Mouse (Mus musculus) CH12.LX (cell line): ENCODE results near the gene Rspry1. TPM values are rescaled to one million over a fixed set of nuclear protein-coding genes. Genes with fewer than 3 reads are reported as not detected.

ENCODE experiments used
- DNase-seq: peaks from one replicate; pipeline ENCODE4 v3.0.0-alpha.2; 2013; ENCODE audit errors: extremely low read depth
- H3K27ac ChIP-seq: 2 replicates; pipeline ENCODE4 v1.5.1; 2012; ENCODE audit warnings: low read depth, mild to moderate bottlenecking, control low read depth, moderate library complexity; ENCODE audit not compliant: insufficient read depth
- H3K27me3 ChIP-seq: replicated peaks from 2 replicates; pipeline ENCODE3; 2012; ENCODE audit warnings: inconsistent platforms
- H3K36me3 ChIP-seq, 2 experiments: replicated peaks in 1 of 2; 2 replicates each; pipeline versions ENCODE3 to v1.6.1; 2012; ENCODE audit warnings: inconsistent platforms in 1 of 2, low read length in 1 of 2, mild to moderate bottlenecking in 1 of 2, mixed read lengths in 1 of 2, moderate library complexity in 1 of 2; ENCODE audit not compliant: control insufficient read depth in 1 of 2, insufficient read depth in 1 of 2
- H3K4me1 ChIP-seq, 2 experiments: 2 replicates each; pipeline ENCODE4 v1.6.1; 2012; ENCODE audit warnings: inconsistent platforms in 1 of 2, moderate library complexity in 1 of 2; ENCODE audit not compliant: insufficient read depth in 2 of 2, control insufficient read depth in 1 of 2
- H3K4me2 ChIP-seq: 2 replicates; pipeline ENCODE4 v1.6.1; 2012; ENCODE audit warnings: low read depth, mild to moderate bottlenecking, control low read depth; ENCODE audit not compliant: poor library complexity, insufficient read depth, severe bottlenecking
- H3K4me3 ChIP-seq, 3 experiments: fragments of 150-350 bp in 1 of 3; sonication (generic) in 1 of 3; replicated peaks in 1 of 3; 2 replicates each; pipeline versions ENCODE3 to v1.5.1; 2011 to 2012; ENCODE audit warnings: low read depth in 2 of 3, low read length in 2 of 3, mild to moderate bottlenecking in 2 of 3, moderate library complexity in 2 of 3, control low read depth in 1 of 3, improper control_type of control experiment in 1 of 3, inconsistent platforms in 1 of 3, mixed read lengths in 1 of 3; ENCODE audit not compliant: poor library complexity in 1 of 3
- H3K79me2 ChIP-seq: replicated peaks from 2 replicates; pipeline ENCODE4 v1.6.1; 2012; ENCODE audit warnings: mild to moderate bottlenecking, moderate library complexity; ENCODE audit not compliant: control insufficient read depth, poor library complexity, insufficient read depth, severe bottlenecking; ENCODE audit errors: extremely low read depth
- H3K9ac ChIP-seq: 2 replicates; pipeline ENCODE4 v1.6.1; 2012; ENCODE audit warnings: low read depth, mild to moderate bottlenecking, control low read depth, moderate library complexity; ENCODE audit not compliant: insufficient read depth
- H3K9me3 ChIP-seq: replicated peaks from 2 replicates; pipeline ENCODE3; 2012; ENCODE audit warnings: low read length, inconsistent platforms, mixed read lengths
- E2F4 ChIP-seq: IDR thresholded peaks from 2 replicates; pipeline ENCODE4 v1.6.1; 2011; ENCODE audit warnings: low read depth, low read length, improper control_type of control experiment; ENCODE audit not compliant: insufficient replicate concordance
- MAFK ChIP-seq: IDR thresholded peaks from 2 replicates; pipeline ENCODE4 v1.6.1; 2011; ENCODE audit warnings: low read length, improper control_type of control experiment; ENCODE audit not compliant: insufficient replicate concordance
- MAX ChIP-seq: IDR thresholded peaks from 2 replicates; pipeline ENCODE4 v1.6.1; 2011; ENCODE audit warnings: low read length, improper control_type of control experiment
- POLR2AphosphoS2 ChIP-seq: IDR thresholded peaks from 2 replicates; pipeline ENCODE4 v1.6.1; 2011; ENCODE audit warnings: low read depth, low read length, improper control_type of control experiment
- TCF12 ChIP-seq: IDR thresholded peaks from 2 replicates; pipeline ENCODE4 v1.6.1; 2014; ENCODE audit warnings: low read depth, mild to moderate bottlenecking, inconsistent platforms, low read length, improper control_type of control experiment
- USF1 ChIP-seq: IDR thresholded peaks from 2 replicates; pipeline ENCODE4 v1.6.1; 2014; ENCODE audit warnings: low read depth, mild to moderate bottlenecking, inconsistent platforms, low read length, improper control_type of control experiment
- ZKSCAN1 ChIP-seq: IDR thresholded peaks from 2 replicates; pipeline ENCODE4 v1.6.1; 2012; ENCODE audit warnings: low read depth, inconsistent platforms, low read length, improper control_type of control experiment, borderline replicate concordance
- ZNF384 ChIP-seq: IDR thresholded peaks from 2 replicates; pipeline ENCODE4 v1.6.1; 2012; ENCODE audit warnings: low read depth, low read length, improper control_type of control experiment, inconsistent platforms
- dilution Hi-C: fragments of 300-500 bp; cut with MboI; formaldehyde crosslinking; loops from 2 replicates; pipeline ENCODE4 v1.14.3; 2020; ENCODE audit warnings: low sequenced_read_pairs; ENCODE audit not compliant: extremely low pct_unique_long_range_greater_than_20kb, extremely low pct_ligation_motif_present
- in situ Hi-C: fragments of 300-500 bp; cut with MboI; formaldehyde crosslinking; loops from 3 replicates; pipeline ENCODE4 v1.14.3; 2019; ENCODE audit warnings: low sequenced_read_pairs, low pct_ligation_motif_present, low pct_unique_long_range_greater_than_20kb, mixed read lengths
- polyA plus RNA-seq: library from polyadenylated mRNA; unstranded; fragments of >175 nt; gene quantifications from 2 replicates; pipeline ENCODE4 v1.2.1, GENCODE M21; 2012; ENCODE audit warnings: low read depth; ENCODE audit not compliant: insufficient read length
- total RNA-seq, 2 experiments: library from RNA; depleted of rRNA; stranded (reverse); fragments of 300-350 nt in 1 of 2; fragments of >200 nt in 1 of 2; gene quantifications; 2 replicates each; pipeline ENCODE4 v1.2.3; 2012 to 2014

Rspry1 gene
- total and polyA plus RNA-seq, 3 experiments, result 13.4 to 23.5 (median 18.0) TPM

DNA sequence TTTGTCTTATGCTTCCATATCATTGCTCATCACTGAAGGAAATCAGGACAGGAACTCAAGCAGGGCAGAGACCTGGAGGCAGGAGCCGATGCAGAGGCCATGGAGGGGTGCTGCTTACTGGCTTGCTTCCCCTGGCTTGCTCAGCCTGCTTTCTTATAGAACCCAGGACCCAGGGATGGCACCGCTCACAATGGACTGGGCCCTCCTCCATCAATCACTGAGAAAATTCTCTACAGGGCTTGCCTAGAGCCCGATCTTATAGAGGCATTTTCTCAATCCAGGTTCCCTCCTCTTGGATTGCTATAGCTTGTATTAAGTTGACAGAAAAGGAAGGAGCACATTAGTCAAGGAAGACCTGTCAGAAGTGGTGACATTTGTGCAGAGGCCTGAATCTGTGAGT is 94.8 kb downstream of the Rspry1 start:
- in situ Hi-C loops (loop anchor here (10.0 kb wide), 3 partner anchors 102 to 362 kb away; no protein-coding TSS in a partner anchor), dilution Hi-C loops (no loop called here)
- Histone ChIP-seq H3K9ac (no peak overlapping the region), H3K4me3 (no peak overlapping the region), H3K4me2 (peak overlapping the region; percentile 70), H3K9me3 (no peaks in the 10 kb centered on the region), H3K27me3 (peaks cover 27% of the 10 kb centered on the region), H3K4me1 (peaks cover 7 to 32% of the 10 kb centered on the region in 2 experiments; a peak in 3 of 4 replicates), H3K79me2 (no peaks in the 10 kb centered on the region; the same call in 1 of the 2 replicates), H3K36me3 (no peaks in the 10 kb centered on the region), H3K27ac (no peak overlapping the region)
- TF ChIP-seq ZNF384 (no peak), TCF12 (no peak)
- DNase-seq, result no peak

DNA sequence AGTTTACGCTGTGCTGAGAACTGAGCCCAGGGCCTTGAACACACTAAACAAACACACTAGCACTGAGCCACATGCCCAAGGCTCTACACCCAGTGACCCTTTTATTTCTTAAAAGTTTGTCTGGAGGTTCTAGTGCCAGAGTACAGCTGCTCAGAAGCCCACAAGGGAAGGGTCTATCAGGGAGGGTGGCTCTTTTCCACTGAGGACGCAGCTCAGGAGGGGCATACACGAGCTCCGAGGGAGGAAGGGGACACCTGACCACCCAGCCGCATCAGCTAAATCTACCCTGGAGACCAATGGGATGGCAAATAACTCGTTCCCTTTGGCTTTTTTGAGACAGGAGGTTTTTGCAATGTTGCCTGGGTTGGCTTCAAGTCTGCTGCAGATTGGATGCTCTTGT is 96.2 kb downstream of the Rspry1 start:
- dilution Hi-C loops, result no loop called here
- no peak overlapping the region for H3K27ac ChIP-seq
- no peak overlapping the region for H3K9ac ChIP-seq
- in situ Hi-C loops, result loop anchor here (10.0 kb wide), 3 partner anchors 103 to 363 kb away; no protein-coding TSS in a partner anchor
- H3K4me2 ChIP-seq, result no peak overlapping the region
- H3K9me3 ChIP-seq, result no peaks in the 10 kb centered on the region
- H3K79me2 ChIP-seq, result no peaks in the 10 kb centered on the region; the same call in 1 of the 2 replicates
- H3K4me3 ChIP-seq, result no peak overlapping the region
- TF ChIP-seq MAX (no peak), USF1 (no peak)
- H3K36me3 ChIP-seq, result no peaks in the 10 kb centered on the region
- DNase-seq, result no peak
- H3K4me1 ChIP-seq, result peaks cover 3 to 23% of the 10 kb centered on the region in 2 experiments; a peak in 3 of 4 replicates
- H3K27me3 ChIP-seq, result peaks cover 27% of the 10 kb centered on the region

DNA sequence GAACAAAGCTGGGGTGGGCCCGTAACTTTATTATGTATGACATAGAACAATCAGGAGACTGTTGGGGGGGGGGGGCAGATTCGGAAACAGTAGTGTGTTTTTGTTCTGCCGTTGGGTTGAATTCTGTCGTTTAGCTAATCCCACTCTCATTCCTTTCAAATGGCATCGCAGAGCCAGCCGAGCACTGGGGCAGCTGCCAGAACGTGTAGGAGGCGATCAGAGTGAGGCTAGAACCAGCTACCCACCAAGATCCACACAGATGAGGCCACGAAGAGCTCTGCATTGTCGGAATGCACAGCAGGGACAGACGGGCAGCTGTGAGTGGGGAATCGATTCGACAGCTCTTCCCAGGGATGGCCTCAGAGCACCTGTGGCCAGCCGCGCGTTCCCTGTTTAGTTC is 97.6 kb downstream of the Rspry1 start:
- TF ChIP-seq ZKSCAN1 (no peak), POLR2AphosphoS2 (no peak), E2F4 (no peak), MAFK (no peak)
- H3K27me3 ChIP-seq, result peaks cover 25% of the 10 kb centered on the region

More for the DNA sequence above, 97.6 kb downstream of the Rspry1 start:
- no peaks in the 10 kb centered on the region for H3K36me3 ChIP-seq
- in situ Hi-C loops, result loop anchor here (10.0 kb wide), 3 partner anchors 105 to 365 kb away; no protein-coding TSS in a partner anchor
- dilution Hi-C loops, result no loop called here
- H3K9me3 ChIP-seq, result no peaks in the 10 kb centered on the region
- no peak overlapping the region for H3K9ac ChIP-seq
- H3K4me3 ChIP-seq, result no peak overlapping the region
- peaks cover 0 to 21% of the 10 kb centered on the region in 2 experiments; a peak in 2 of 4 replicates for H3K4me1 ChIP-seq
- H3K4me2 ChIP-seq, result no peak overlapping the region
- no peaks in the 10 kb centered on the region; the same call in 1 of the 2 replicates for H3K79me2 ChIP-seq
- no peak for DNase-seq
- no peak overlapping the region for H3K27ac ChIP-seq
